Mouse (Mus musculus): ENCODE measurements around the gene Cbx7.

Gene Cbx7

GRCm38 (mm10) chr15:79893824-79894123 is 77.1 kb downstream of the Cbx7 start:
- no peak for DNase-seq (ENCODE audit: extremely low spot score)

- no peak for DNase-seq (ENCODE audit: extremely low spot score)
Observed at GRCm38 (mm10) chr15:79892995-79893823, 77.7 kb downstream of the Cbx7 start.

DNA sequence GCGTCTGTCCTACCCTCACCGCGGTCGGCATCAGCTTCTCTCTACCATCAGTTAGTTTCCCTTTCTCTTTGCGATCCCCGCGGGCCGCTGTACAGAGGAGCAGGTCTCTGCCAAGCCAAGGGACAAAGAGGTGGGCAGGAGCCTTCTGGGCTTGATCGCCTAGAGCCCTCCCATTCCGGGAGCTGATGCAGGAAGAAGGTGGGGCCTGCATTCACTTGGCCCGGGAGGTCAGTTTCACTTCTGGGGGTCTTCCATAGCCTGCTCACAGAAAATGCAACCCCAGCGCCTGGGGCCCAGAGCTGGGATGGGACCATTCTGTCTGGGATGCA is 78.7 kb downstream of the Cbx7 start:
- DNase-seq (ENCODE audit: extremely low spot score): peak; percentile 48

DNA sequence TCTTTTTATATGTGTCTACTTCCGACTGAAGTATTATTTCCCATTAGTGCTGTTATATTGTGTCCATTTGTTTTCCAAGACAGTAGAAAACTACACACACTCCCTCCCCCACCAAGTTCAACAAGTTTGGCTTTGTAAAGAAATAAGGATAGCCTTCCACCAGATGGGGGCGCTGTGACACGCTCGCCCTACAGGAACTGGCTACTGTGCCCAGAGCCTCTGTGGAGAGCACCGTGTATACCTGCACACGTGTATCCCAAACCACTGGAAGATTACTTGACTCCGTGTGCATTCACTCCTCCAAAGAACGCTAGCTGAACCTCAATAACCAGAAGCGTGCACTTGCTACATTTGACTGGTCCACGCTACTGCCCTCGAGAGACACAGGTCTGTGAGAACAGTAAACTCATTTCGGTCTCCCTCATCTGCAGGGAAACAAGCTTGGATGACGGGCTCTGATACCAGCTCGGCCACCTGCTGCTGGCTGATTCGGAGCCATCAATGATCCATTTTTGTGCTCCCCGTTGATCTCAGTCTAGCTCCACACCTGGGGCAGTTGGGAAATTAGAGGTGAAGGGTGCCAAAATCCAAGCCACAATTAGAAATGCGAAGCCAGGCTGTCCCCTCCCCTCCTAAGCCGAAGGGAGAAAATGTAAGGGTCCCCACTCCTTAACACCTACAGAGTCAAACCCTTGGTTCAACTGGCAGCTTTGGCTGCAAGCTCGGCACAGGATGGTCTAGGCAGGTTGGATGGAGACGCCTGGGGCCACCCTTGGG is 79.3 kb downstream of the Cbx7 start, which contains the start of gene Apobec3:
Apobec3 (plus strand) TSS at position 224 of the 777 bp plus-strand sequence.
- peak; percentile 61 for DNase-seq (ENCODE audit: extremely low spot score)

- no peak for DNase-seq (ENCODE audit: extremely low spot score)
Observed at GRCm38 (mm10) chr15:79884820-79885219, 86.1 kb downstream of the Cbx7 start.

DNA sequence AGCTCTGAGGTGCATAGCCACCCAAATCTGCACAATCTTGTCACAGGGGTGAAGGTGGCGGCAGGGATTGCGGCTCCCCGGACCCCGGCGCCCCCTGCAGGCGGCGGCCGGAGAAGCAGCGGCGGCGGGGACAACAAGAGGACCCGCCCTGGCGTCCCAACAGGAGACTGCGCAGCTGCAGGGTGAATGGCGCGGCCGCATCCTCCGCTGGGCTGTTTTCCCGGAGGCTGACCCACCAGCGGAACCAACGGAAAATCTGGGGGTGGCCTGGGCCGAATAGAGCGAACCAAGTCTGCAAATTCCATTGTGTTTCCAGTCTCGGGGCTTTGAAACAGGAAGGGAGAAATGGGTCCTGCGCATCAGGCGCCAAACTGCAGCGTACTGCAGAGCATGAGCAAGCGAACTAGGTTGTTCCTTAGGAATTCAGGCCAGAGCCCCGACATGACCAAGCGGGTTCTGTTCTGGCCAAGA is 87.5 kb downstream of the Cbx7 start:
- DNase-seq (ENCODE audit: extremely low spot score): peak; percentile 94

GRCm38 (mm10) chr15:79882623-79883267 is 88.2 kb downstream of the Cbx7 start:
- DNase-seq (ENCODE audit: extremely low spot score): no peak

- no peak for DNase-seq (ENCODE audit: extremely low spot score)
Observed at GRCm38 (mm10) chr15:79880477-79880876, 90.4 kb downstream of the Cbx7 start.

GRCm38 (mm10) chr15:79879319-79879718 is 91.6 kb downstream of the Cbx7 start:
- no peak for DNase-seq (ENCODE audit: extremely low spot score)

GRCm38 (mm10) chr15:79878725-79879136 is 92.2 kb downstream of the Cbx7 start:
- no peak for DNase-seq (ENCODE audit: extremely low spot score)

DNA sequence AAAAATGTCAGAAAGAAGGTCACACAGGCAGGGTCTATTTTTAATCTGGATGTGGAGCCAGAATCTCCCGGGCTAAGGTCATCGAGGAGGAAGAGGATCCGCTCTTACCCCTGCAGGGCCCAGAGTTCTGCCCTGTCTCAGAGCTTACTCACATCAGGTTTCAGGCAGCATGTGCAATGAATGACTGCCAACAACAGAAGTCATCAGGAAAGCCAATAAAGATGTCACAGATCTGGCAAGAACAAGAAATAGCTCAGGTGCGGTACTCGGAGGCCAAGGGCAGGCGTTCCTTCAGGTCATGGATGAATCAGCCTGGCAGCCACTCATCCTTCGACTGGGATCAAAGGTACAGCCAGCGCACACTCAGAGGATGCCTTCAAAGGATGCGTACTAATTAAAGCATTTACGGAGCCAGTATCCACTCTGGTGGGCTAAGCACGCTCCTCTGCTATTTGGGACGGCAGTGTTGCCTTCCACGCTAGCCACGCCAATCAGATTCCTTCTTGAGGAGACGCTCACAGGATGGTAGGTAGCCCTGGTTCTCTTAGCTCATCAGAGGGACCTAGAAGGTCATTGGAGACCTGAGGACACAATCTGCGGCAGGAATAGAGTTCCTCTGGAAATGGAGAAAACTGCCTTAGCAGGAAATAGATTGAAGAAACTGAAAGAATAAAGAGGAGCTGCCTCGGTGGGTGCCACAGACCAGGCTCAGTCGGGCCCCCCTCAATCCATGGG is 95.5 kb downstream of the Cbx7 start:
- DNase-seq (ENCODE audit: extremely low spot score): no peak

DNA sequence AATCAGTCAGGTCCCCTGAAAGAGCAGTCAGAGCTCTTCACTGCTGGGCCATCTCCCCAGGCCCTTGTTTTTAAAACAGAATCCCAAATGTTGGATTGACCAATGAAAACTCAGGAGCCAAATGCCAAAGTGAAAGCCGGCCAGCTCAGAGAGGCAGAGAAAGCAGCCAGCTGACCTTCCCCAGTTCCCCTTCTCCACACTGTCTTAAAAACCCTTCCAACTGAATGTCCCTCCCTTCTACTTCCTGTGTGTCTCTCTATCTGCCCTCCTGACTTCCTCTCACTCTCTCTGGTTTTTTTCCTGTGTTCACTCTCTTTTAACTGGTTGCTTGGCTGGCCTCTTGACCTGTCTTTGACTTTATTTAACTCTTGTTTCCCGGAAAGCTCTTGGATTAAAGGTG is 96.9 kb downstream of the Cbx7 start:
- DNase-seq (ENCODE audit: extremely low spot score): no peak

- DNase-seq (ENCODE audit: extremely low spot score): no peak
Observed at GRCm38 (mm10) chr15:79873545-79873944, 97.4 kb downstream of the Cbx7 start.

DNA sequence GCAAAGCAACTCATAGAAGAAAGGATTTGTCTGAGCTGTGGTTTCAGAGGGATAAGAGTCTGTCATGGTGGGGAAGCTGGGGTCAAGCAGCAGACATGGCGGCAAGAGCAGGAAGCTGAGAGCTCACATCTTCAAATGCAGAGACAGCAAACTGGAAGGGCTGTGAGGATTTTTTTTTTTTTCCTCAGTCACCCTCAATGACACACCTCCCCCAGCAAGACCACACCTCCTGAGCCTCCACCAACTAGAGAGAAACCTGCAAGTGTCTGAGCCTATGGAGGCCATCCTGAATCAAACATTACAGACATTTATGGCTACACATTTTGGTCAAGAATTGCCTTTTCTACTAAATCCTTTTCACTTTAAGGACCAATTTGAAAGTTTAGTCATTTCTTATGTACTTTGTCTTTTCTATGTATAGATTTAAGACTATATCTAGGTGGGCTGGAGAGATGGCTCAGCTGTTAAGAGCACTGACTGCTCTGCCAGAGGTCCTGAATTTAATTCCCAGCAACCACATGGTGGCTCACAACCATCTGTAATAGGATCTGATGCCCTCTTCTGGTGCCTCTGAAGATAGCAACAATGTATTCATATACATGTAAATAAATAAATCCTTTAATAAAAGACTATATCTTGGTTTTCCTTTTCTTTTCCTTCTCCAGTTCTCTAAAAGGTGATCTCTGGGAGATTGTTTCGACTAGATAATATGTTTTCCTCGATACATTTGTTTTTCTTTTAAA is 103.5 kb downstream of the Cbx7 start:
- no peak for DNase-seq (ENCODE audit: extremely low spot score)

Measured in embryo, embryonic 9.5 days (tissue).